Mouse (Mus musculus) brain, embryonic 14.5 days (tissue): ENCODE data around the gene Adamts1. TPM values are rescaled to one million over a fixed set of nuclear protein-coding genes. Genes with fewer than 3 reads are reported as not detected.

Source experiments
- DNase-seq: peaks from one replicate; pipeline ENCODE4 v3.0.0-alpha.2; 2011; ENCODE audit warnings: low read depth
- CTCF ChIP-seq: fragments of 200-500 bp; IDR thresholded peaks from 2 replicates; pipeline ENCODE4 v1.5.1; 2012; ENCODE audit warnings: inconsistent platforms, mild to moderate bottlenecking, moderate library complexity, borderline replicate concordance; ENCODE audit not compliant: insufficient read depth, insufficient read length; ENCODE audit errors: extremely low read depth
- POLR2A ChIP-seq: fragments of 200-500 bp; IDR thresholded peaks from 2 replicates; pipeline ENCODE4 v1.6.1; 2012; ENCODE audit warnings: mild to moderate bottlenecking, inconsistent platforms, borderline replicate concordance; ENCODE audit not compliant: poor library complexity, insufficient read depth, insufficient read length, severe bottlenecking; ENCODE audit errors: extremely low read depth
- polyA plus RNA-seq: library from polyadenylated mRNA; depleted of rRNA; stranded (reverse); fragments of >200 nt; gene quantifications from 2 replicates; pipeline ENCODE4 v1.2.3, GENCODE M21; 2012; rRNA removed

The Adamts1 gene
- polyA plus RNA-seq, 1 experiment, result 9.7 TPM

- TF ChIP-seq CTCF (no peak), POLR2A (no peak)
- no peak for DNase-seq
Measured at GRCm38 (mm10) chr16:85760961-85761580, 41.8 kb downstream of the Adamts1 start.

- peak; percentile 82 for DNase-seq
- no peak for TF ChIP-seq POLR2A
- no peak for TF ChIP-seq CTCF
Measured at GRCm38 (mm10) chr16:85756101-85756819, 46.7 kb downstream of the Adamts1 start.

GRCm38 (mm10) chr16:85749335-85749734 lies 53.6 kb downstream of the Adamts1 start:
- TF ChIP-seq CTCF, result no peak
- no peak for TF ChIP-seq POLR2A
- peak; percentile 35 for DNase-seq

- peak; percentile 93 for DNase-seq
- TF ChIP-seq POLR2A (no peak), CTCF (no peak)
Measured at GRCm38 (mm10) chr16:85747589-85748360, 55.1 kb downstream of the Adamts1 start.

- DNase-seq, result no peak
- TF ChIP-seq POLR2A, result no peak
Measured at GRCm38 (mm10) chr16:85746386-85746785, 56.5 kb downstream of the Adamts1 start.

Other genes starting within 250 kb of the Adamts1 start
- 1.8 and 3.0 TPM in 2 replicates for gene Cyyr1, start 249.7 kb downstream of the Adamts1 start, polyA plus RNA-seq
- gene Adamts5, start 98.7 kb upstream of the Adamts1 start, polyA plus RNA-seq, result 0.93 and 2.0 TPM in 2 replicates